Mouse (Mus musculus) small intestine, adult 2 months (tissue): ENCODE measurements around the gene Ccdc151. TPM values are rescaled to one million over a fixed set of nuclear protein-coding genes. Genes with fewer than 3 reads are reported as not detected.

ENCODE experiments used
- H3K27ac ChIP-seq: fragments of 200-500 bp; 2 replicates; pipeline ENCODE4 v1.5.1; 2012; ENCODE audit warnings: low read depth, low read length, control low read depth, inconsistent platforms; ENCODE audit not compliant: insufficient read depth
- H3K27me3 ChIP-seq: fragments of 200-500 bp; 2 replicates; pipeline ENCODE4 v1.6.1; 2012; ENCODE audit warnings: mild to moderate bottlenecking, moderate library complexity, low read length, inconsistent platforms; ENCODE audit not compliant: control insufficient read depth, insufficient read depth
- H3K36me3 ChIP-seq: fragments of 200-500 bp; 2 replicates; pipeline ENCODE4 v1.6.1; 2012; ENCODE audit warnings: mild to moderate bottlenecking, low read length, control low read depth, inconsistent platforms; ENCODE audit not compliant: control insufficient read depth, insufficient read depth
- H3K4me1 ChIP-seq: fragments of 200-500 bp; 2 replicates; pipeline ENCODE4 v1.6.1; 2012; ENCODE audit warnings: low read length, inconsistent platforms, mixed read lengths; ENCODE audit not compliant: control insufficient read depth, insufficient read depth, insufficient read length
- H3K4me3 ChIP-seq: fragments of 200-500 bp; 2 replicates; pipeline ENCODE4 v1.5.1; 2012; ENCODE audit warnings: low read depth, mild to moderate bottlenecking, control low read depth, inconsistent platforms, low read length, moderate library complexity
- CTCF ChIP-seq: fragments of 200-500 bp; IDR thresholded peaks from 2 replicates; pipeline ENCODE4 v1.5.1; 2012; ENCODE audit warnings: low read depth, mild to moderate bottlenecking, control low read depth, inconsistent platforms, low read length, moderate library complexity, mixed read lengths; ENCODE audit not compliant: insufficient replicate concordance, insufficient read length; ENCODE audit errors: extremely low read depth
- POLR2A ChIP-seq: fragments of 200-500 bp; IDR thresholded peaks from 2 replicates; pipeline ENCODE4 v1.6.1; 2012; ENCODE audit warnings: low read depth, mild to moderate bottlenecking, control low read depth, inconsistent platforms, low read length, moderate library complexity
- WGBS: fragments of 180-500 bp; shearing (Covaris S2); methylation state at CpG from one replicate; pipeline ENCODE4 v1.1.7; 2018; 5-methylcytosine and 5-hydroxymethylcytosine counted together
- polyA plus RNA-seq: library from polyadenylated mRNA; depleted of rRNA; stranded (reverse); fragments of >200 nt; gene quantifications from 2 replicates; pipeline ENCODE4 v1.2.3, GENCODE M21; 2012

Ccdc151 gene
- polyA plus RNA-seq, 1 experiment = not detected

- peaks cover 2% of the 10 kb centered on the region; the same call in 1 of the 2 replicates for H3K27me3 ChIP-seq
- 0 out of 2 replicates have a peak, but pooled peaks cover 3% of the 10 kb centered on the region for H3K4me1 ChIP-seq
- peak within 1 kb of the TSS; percentile 73 for H3K4me3 ChIP-seq
- WGBS = under 1% methylated on average over 54 of the region's 54 CpGs
- TF ChIP-seq CTCF (no peak), POLR2A (peak; percentile 38; the same call in 1 of the 2 replicates)
- H3K27ac ChIP-seq = peak within 1 kb of the TSS; percentile 92
- no peaks in the 10 kb centered on the region for H3K36me3 ChIP-seq
These were observed 46.7 kb downstream of the Ccdc151 start, which contains the start of gene Swsap1 for GRCm38 (mm10) chr9:21955570-21956281. Gene Swsap1, plus strand, starts transcription at chr9:21955755.

- under 1% methylated on average over 18 of the region's 18 CpGs for WGBS
- no peak for TF ChIP-seq POLR2A
- peak; percentile 25; the same call in 1 of the 2 replicates for TF ChIP-seq CTCF
- Histone ChIP-seq H3K27ac (peak overlapping the region; percentile 82), H3K27me3 (no peaks in the 10 kb centered on the region), H3K36me3 (no peaks in the 10 kb centered on the region), H3K4me1 (0 out of 2 replicates have a peak, but pooled peaks cover 3% of the 10 kb centered on the region), H3K4me3 (peak overlapping the region; percentile 73)
These were observed 47.2 kb downstream of the Ccdc151 start for GRCm38 (mm10) chr9:21955225-21955569.

- Histone ChIP-seq H3K36me3 (no peaks in the 10 kb centered on the region), H3K4me1 (0 out of 2 replicates have a peak, but pooled peaks cover 3% of the 10 kb centered on the region), H3K4me3 (no peak overlapping the region), H3K27ac (no peak overlapping the region), H3K27me3 (no peaks in the 10 kb centered on the region)
- 47% methylated on average over 3 of the region's 3 CpGs for WGBS
- TF ChIP-seq POLR2A (no peak), CTCF (no peak)
These were observed 47.8 kb downstream of the Ccdc151 start for GRCm38 (mm10) chr9:21954635-21955034.

GRCm38 (mm10) chr9:21953600-21953999 lies 48.8 kb downstream of the Ccdc151 start:
- Histone ChIP-seq H3K36me3 (no peaks in the 10 kb centered on the region), H3K27ac (no peak overlapping the region), H3K4me3 (no peak overlapping the region), H3K27me3 (no peaks in the 10 kb centered on the region), H3K4me1 (0 out of 2 replicates have a peak, but pooled peaks cover 3% of the 10 kb centered on the region)
- 21% methylated on average over 3 of the region's 3 CpGs for WGBS
- TF ChIP-seq POLR2A (no peak), CTCF (no peak)

GRCm38 (mm10) chr9:21951977-21952376 lies 50.5 kb downstream of the Ccdc151 start:
- TF ChIP-seq CTCF = no peak
- no peak for TF ChIP-seq POLR2A
- WGBS = 74% methylated on average over 3 of the region's 3 CpGs
- H3K36me3 ChIP-seq = no peaks in the 10 kb centered on the region
- H3K27me3 ChIP-seq = 0 out of 2 replicates have a peak, but pooled peaks cover 6% of the 10 kb centered on the region
- H3K4me1 ChIP-seq = peaks cover 2% of the 10 kb centered on the region; the same call in 1 of the 2 replicates
- H3K27ac ChIP-seq = no peak overlapping the region
- H3K4me3 ChIP-seq = no peak overlapping the region

- H3K36me3 ChIP-seq = no peaks in the 10 kb centered on the region
- 17% methylated on average over 11 of the region's 11 CpGs for WGBS
- H3K4me1 ChIP-seq = peaks cover 2% of the 10 kb centered on the region; the same call in 1 of the 2 replicates
- no peak overlapping the region for H3K4me3 ChIP-seq
- H3K27ac ChIP-seq = no peak overlapping the region
- 0 out of 2 replicates have a peak, but pooled peaks cover 6% of the 10 kb centered on the region for H3K27me3 ChIP-seq
- no peak for TF ChIP-seq POLR2A
These were observed 52.1 kb downstream of the Ccdc151 start for GRCm38 (mm10) chr9:21950322-21950721.

GRCm38 (mm10) chr9:21948790-21949189 lies 53.6 kb downstream of the Ccdc151 start:
- 68% methylated on average over 6 of the region's 6 CpGs for WGBS
- H3K4me3 ChIP-seq = no peak overlapping the region
- no peaks in the 10 kb centered on the region for H3K36me3 ChIP-seq
- H3K4me1 ChIP-seq = peaks cover 4% of the 10 kb centered on the region; the same call in 1 of the 2 replicates
- TF ChIP-seq POLR2A (no peak), CTCF (no peak)
- no peak overlapping the region for H3K27ac ChIP-seq
- 0 out of 2 replicates have a peak, but pooled peaks cover 6% of the 10 kb centered on the region for H3K27me3 ChIP-seq
